Mouse (Mus musculus): ENCODE results near the gene Sptbn1.

- no peak for TF ChIP-seq CTCF (IDR thresholded peaks at IDR 0.05; ENCODE audit: extremely low read depth, insufficient read depth, insufficient read length, insufficient replicate concordance)
- no peak for TF ChIP-seq POLR2A (IDR thresholded peaks at IDR 0.05; ENCODE audit: low read depth, low read length)
These were observed 154.3 kb downstream of the Sptbn1 start for GRCm38 (mm10) chr11:30113631-30114030.

Measured in spleen, adult 2 months (tissue).